Mouse (Mus musculus) embryonic fibroblast, embryonic 13.5 days (primary cell): ENCODE measurements around the gene Cers5.

Experiments used
- CTCF ChIP-seq: IDR thresholded peaks from 2 replicates; pipeline ENCODE4 v1.5.1; 2011; ENCODE audit warnings: mild to moderate bottlenecking, control low read depth, low read length, moderate library complexity, borderline replicate concordance; ENCODE audit not compliant: insufficient read depth
- POLR2A ChIP-seq: IDR thresholded peaks from 2 replicates; pipeline ENCODE4 v1.6.1; 2011; ENCODE audit warnings: low read depth, mild to moderate bottlenecking, control low read depth, low read length, moderate library complexity

GRCm38 (mm10) chr15:99700219-99701106 is 72.2 kb downstream of the Cers5 start:
- TF ChIP-seq CTCF (no peak), POLR2A (peak; percentile 17; the same call in 1 of the 2 replicates)
